Mouse (Mus musculus): ENCODE measurements at regions not wholly inside any gene's neighbourhood (a gene's known extent, or its start where the extent isn't known, plus 50 kb on each side); places are given as distances from the start of the nearest gene placed in this dataset.

DNA sequence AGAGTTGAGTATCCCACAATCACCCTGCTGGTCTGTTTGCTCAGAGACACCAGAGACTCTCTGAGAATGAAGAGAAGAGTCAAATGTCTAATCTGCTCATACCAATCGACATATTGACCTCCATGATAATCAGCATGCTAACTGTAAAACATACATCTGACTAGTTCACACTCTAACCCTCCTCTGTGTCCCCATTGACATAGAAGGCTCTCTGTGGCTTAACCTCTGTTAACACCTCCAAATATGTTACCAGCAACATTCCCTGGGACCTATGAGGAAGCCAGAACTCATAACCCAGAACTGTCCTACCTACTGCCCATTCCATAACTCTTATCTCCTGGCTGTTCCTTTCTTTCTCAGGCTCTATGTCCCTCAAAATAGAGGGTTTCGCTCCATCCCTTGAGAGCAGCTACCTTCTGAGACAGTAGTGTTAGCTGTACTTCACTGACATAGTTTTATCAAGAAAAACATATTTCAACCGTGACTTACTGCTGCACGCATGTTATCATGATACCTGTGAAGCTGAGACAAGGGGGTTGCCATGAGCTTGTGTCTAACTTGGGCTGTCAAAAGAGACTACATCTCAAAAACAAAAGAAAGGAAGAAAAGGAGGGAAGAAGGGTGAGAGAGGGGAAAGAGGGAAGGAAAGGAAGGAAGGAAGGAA is 135.6 kb downstream of the Gsdmc2 start:
- H3K79me2 ChIP-seq (replicated peaks; ENCODE audit: control insufficient read depth, insufficient read depth, low read length), result no peaks in the 10 kb centered on the region
- no peak overlapping the region for H3K27ac ChIP-seq
- DNase-seq, result no peak
- TF ChIP-seq EP300 (IDR thresholded peaks at IDR 0.05; ENCODE audit: insufficient read depth, low read depth, low read length), result no peak
- no peak for TF ChIP-seq CTCF (IDR thresholded peaks at IDR 0.05)
- TF ChIP-seq POLR2A (IDR thresholded peaks at IDR 0.05; ENCODE audit: insufficient read depth, low read depth, low read length), result no peak
- H3K4me1 ChIP-seq (ENCODE audit: control insufficient read depth, insufficient read depth, low read length), result no peaks in the 10 kb centered on the region
- no peaks in the 10 kb centered on the region for H3K36me3 ChIP-seq (ENCODE audit: control insufficient read depth, insufficient read depth, low read length)
- no peak overlapping the region for H3K4me3 ChIP-seq
- no peaks in the 10 kb centered on the region; the same call in 1 of the 2 replicates for H3K27me3 ChIP-seq (ENCODE audit: control insufficient read depth, insufficient read depth, low read length)
- WGBS, result 88% methylated on average over 4 of the region's 4 CpGs
- no peak overlapping the region for H3K9ac ChIP-seq (ENCODE audit: low read depth, low read length)
- intact Hi-C loops (cut with DNase I), result no loop called here

GRCm38 (mm10) chr15:63704636-63705035 is 140.3 kb downstream of the Gsdmc2 start:
- WGBS, result 67% methylated on average over 8 of the region's 8 CpGs
- Histone ChIP-seq H3K9ac (ENCODE audit: low read depth, low read length) (no peak overlapping the region), H3K27ac (no peak overlapping the region), H3K4me1 (ENCODE audit: control insufficient read depth, insufficient read depth, low read length) (no peaks in the 10 kb centered on the region), H3K79me2 (replicated peaks; ENCODE audit: control insufficient read depth, insufficient read depth, low read length) (no peaks in the 10 kb centered on the region), H3K27me3 (ENCODE audit: control insufficient read depth, insufficient read depth, low read length) (no peaks in the 10 kb centered on the region; the same call in 1 of the 2 replicates), H3K36me3 (ENCODE audit: control insufficient read depth, insufficient read depth, low read length) (no peaks in the 10 kb centered on the region), H3K4me3 (no peak overlapping the region)
- TF ChIP-seq EP300 (IDR thresholded peaks at IDR 0.05; ENCODE audit: insufficient read depth, low read depth, low read length) (no peak), CTCF (IDR thresholded peaks at IDR 0.05) (no peak), POLR2A (IDR thresholded peaks at IDR 0.05; ENCODE audit: insufficient read depth, low read depth, low read length) (no peak)
- intact Hi-C loops (cut with DNase I), result no loop called here
- no peak for DNase-seq

DNA sequence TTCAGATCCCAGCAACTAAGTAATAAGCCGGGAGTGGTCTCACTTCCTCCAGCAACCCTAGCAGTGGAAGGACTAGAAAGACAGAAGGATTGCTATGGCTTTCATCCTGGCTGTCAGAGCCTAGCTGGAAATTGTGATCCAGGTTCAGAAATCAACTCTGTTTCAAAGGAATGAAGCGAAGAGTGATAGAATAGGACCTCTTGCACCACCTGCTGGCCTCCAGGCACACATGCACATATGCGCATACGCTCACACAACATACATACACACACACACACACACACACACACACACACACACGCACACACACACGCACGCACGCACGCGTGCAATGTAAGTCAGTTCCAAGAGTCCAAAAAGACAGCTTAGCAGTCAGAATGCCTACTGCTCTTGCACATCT is 147.1 kb downstream of the Gsdmc2 start:
- no peaks in the 10 kb centered on the region for H3K36me3 ChIP-seq (ENCODE audit: control insufficient read depth, insufficient read depth, low read length)
- H3K27ac ChIP-seq, result no peak overlapping the region
- no peaks in the 10 kb centered on the region for H3K27me3 ChIP-seq (ENCODE audit: control insufficient read depth, insufficient read depth, low read length)
- no peaks in the 10 kb centered on the region for H3K79me2 ChIP-seq (replicated peaks; ENCODE audit: control insufficient read depth, insufficient read depth, low read length)
- no peaks in the 10 kb centered on the region for H3K4me1 ChIP-seq (ENCODE audit: control insufficient read depth, insufficient read depth, low read length)
- H3K9ac ChIP-seq (ENCODE audit: low read depth, low read length), result no peak overlapping the region
- TF ChIP-seq POLR2A (IDR thresholded peaks at IDR 0.05; ENCODE audit: insufficient read depth, low read depth, low read length) (no peak), CTCF (IDR thresholded peaks at IDR 0.05) (no peak), EP300 (IDR thresholded peaks at IDR 0.05; ENCODE audit: insufficient read depth, low read depth, low read length) (no peak)
- no peak for DNase-seq
- no peak overlapping the region for H3K4me3 ChIP-seq
- intact Hi-C loops (cut with DNase I), result no loop called here
- 95% methylated on average over 10 of the region's 10 CpGs for WGBS

GRCm38 (mm10) chr15:63694150-63694549 is 150.8 kb downstream of the Gsdmc2 start:
- WGBS, result 60% methylated on average over 3 of the region's 3 CpGs
- Histone ChIP-seq H3K27ac (no peak overlapping the region), H3K9ac (ENCODE audit: low read depth, low read length) (no peak overlapping the region), H3K27me3 (ENCODE audit: control insufficient read depth, insufficient read depth, low read length) (no peaks in the 10 kb centered on the region), H3K4me1 (ENCODE audit: control insufficient read depth, insufficient read depth, low read length) (no peaks in the 10 kb centered on the region), H3K79me2 (replicated peaks; ENCODE audit: control insufficient read depth, insufficient read depth, low read length) (no peaks in the 10 kb centered on the region), H3K36me3 (ENCODE audit: control insufficient read depth, insufficient read depth, low read length) (no peaks in the 10 kb centered on the region), H3K4me3 (no peak overlapping the region)
- intact Hi-C loops (cut with DNase I), result no loop called here
- DNase-seq, result no peak
- no peak for TF ChIP-seq EP300 (IDR thresholded peaks at IDR 0.05; ENCODE audit: insufficient read depth, low read depth, low read length)
- TF ChIP-seq POLR2A (IDR thresholded peaks at IDR 0.05; ENCODE audit: insufficient read depth, low read depth, low read length), result no peak
- no peak for TF ChIP-seq CTCF (IDR thresholded peaks at IDR 0.05)

GRCm38 (mm10) chr15:63693561-63693960 is 151.4 kb downstream of the Gsdmc2 start:
- H3K4me1 ChIP-seq (ENCODE audit: control insufficient read depth, insufficient read depth, low read length), result no peaks in the 10 kb centered on the region
- no peaks in the 10 kb centered on the region for H3K79me2 ChIP-seq (replicated peaks; ENCODE audit: control insufficient read depth, insufficient read depth, low read length)
- no peak overlapping the region for H3K4me3 ChIP-seq
- H3K27ac ChIP-seq, result no peak overlapping the region
- 83% methylated on average over 2 of the region's 2 CpGs for WGBS
- H3K27me3 ChIP-seq (ENCODE audit: control insufficient read depth, insufficient read depth, low read length), result no peaks in the 10 kb centered on the region
- intact Hi-C loops (cut with DNase I), result no loop called here
- no peaks in the 10 kb centered on the region for H3K36me3 ChIP-seq (ENCODE audit: control insufficient read depth, insufficient read depth, low read length)
- no peak for TF ChIP-seq POLR2A (IDR thresholded peaks at IDR 0.05; ENCODE audit: insufficient read depth, low read depth, low read length)
- no peak for TF ChIP-seq EP300 (IDR thresholded peaks at IDR 0.05; ENCODE audit: insufficient read depth, low read depth, low read length)
- no peak for TF ChIP-seq CTCF (IDR thresholded peaks at IDR 0.05)
- DNase-seq, result no peak
- H3K9ac ChIP-seq (ENCODE audit: low read depth, low read length), result no peak overlapping the region

DNA sequence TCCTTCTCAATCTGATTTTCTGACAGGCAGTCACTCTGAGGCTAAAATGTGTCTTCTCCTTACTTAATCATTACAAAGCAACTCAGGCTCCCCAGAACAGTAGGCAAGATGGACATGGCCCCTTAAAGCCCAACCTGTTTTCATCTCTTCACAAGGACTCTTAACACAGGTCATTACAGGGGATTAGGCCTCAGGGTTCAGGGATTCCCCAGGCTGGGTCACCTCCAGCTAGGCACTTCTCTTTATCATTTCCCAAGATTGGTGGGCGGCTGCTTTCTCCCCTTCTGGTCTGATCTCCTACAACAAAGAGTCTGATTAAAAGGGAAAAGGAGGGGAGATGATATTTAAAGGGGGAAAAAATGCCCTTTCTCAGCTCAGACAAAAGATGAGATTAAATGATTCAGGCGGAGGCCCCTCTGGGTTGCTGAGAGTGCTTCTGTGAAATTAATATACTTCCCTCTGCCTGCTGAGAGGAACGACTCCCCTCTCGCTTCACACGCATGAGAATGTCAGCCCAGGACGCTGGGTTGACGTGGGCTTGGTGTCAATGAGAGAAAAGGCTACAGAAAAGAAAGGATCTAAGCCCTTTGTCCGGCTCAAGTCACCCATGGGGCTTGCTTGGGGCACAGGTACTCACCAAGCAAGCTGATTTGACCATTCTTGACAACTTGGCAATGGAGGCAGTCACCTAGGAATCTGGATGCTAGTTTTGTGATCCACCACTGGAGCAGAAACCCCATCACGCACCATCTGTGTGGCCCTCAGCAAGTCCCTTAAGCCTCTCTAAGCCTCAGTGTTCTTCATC is 152.3 kb downstream of the Gsdmc2 start:
- no peak overlapping the region for H3K4me3 ChIP-seq
- TF ChIP-seq POLR2A (IDR thresholded peaks at IDR 0.05; ENCODE audit: insufficient read depth, low read depth, low read length) (no peak), EP300 (IDR thresholded peaks at IDR 0.05; ENCODE audit: insufficient read depth, low read depth, low read length) (no peak), CTCF (IDR thresholded peaks at IDR 0.05) (no peak)
- no peaks in the 10 kb centered on the region for H3K36me3 ChIP-seq (ENCODE audit: control insufficient read depth, insufficient read depth, low read length)
- DNase-seq, result no peak
- no peak overlapping the region for H3K27ac ChIP-seq
- no peaks in the 10 kb centered on the region for H3K79me2 ChIP-seq (replicated peaks; ENCODE audit: control insufficient read depth, insufficient read depth, low read length)
- no peak overlapping the region for H3K9ac ChIP-seq (ENCODE audit: low read depth, low read length)
- H3K27me3 ChIP-seq (ENCODE audit: control insufficient read depth, insufficient read depth, low read length), result no peaks in the 10 kb centered on the region
- intact Hi-C loops (cut with DNase I), result no loop called here
- no peaks in the 10 kb centered on the region for H3K4me1 ChIP-seq (ENCODE audit: control insufficient read depth, insufficient read depth, low read length)
- 76% methylated on average over 9 of the region's 9 CpGs for WGBS

Measured in heart, adult 2 months (tissue).